Mouse (Mus musculus) embryonic facial prominence, embryonic 15.5 days (tissue): ENCODE data around the gene Celf2. TPM values are rescaled to one million over a fixed set of nuclear protein-coding genes. Genes with fewer than 3 reads are reported as not detected.

Source experiments
- ATAC-seq: fragments of 200-750 bp; cut with Nextera tagmentation; 2 replicates; pipeline ENCODE4 v1.8.0; 2017; ENCODE audit warnings: low read depth, moderate TSS enrichment; ENCODE audit not compliant: insufficient number of reproducible peaks, low FRiP score, low TSS enrichment
- H3K27ac ChIP-seq: fragments of 300-500 bp; sonication (generic); replicated peaks from 2 replicates; pipeline ENCODE4 v1.5.1; 2015; ENCODE audit warnings: mild to moderate bottlenecking, inconsistent platforms
- H3K27me3 ChIP-seq: fragments of 300-500 bp; sonication (generic); 2 replicates; pipeline ENCODE4 v1.6.1; 2015; ENCODE audit warnings: inconsistent platforms
- H3K36me3 ChIP-seq: fragments of 300-500 bp; sonication (generic); 2 replicates; pipeline ENCODE4 v1.6.1; 2015; ENCODE audit warnings: mild to moderate bottlenecking, inconsistent platforms
- H3K4me1 ChIP-seq: fragments of 300-500 bp; sonication (generic); 2 replicates; pipeline ENCODE4 v1.6.1; 2015; ENCODE audit warnings: inconsistent platforms
- H3K4me2 ChIP-seq: fragments of 300-500 bp; sonication (generic); replicated peaks from 2 replicates; pipeline ENCODE4 v1.6.1; 2015; ENCODE audit warnings: mild to moderate bottlenecking, inconsistent platforms
- H3K4me3 ChIP-seq: fragments of 300-500 bp; sonication (generic); replicated peaks from 2 replicates; pipeline ENCODE4 v1.5.1; 2015; ENCODE audit warnings: mild to moderate bottlenecking, inconsistent platforms
- H3K9ac ChIP-seq: fragments of 300-500 bp; sonication (generic); 2 replicates; pipeline ENCODE4 v1.6.1; 2015; ENCODE audit warnings: inconsistent platforms
- H3K9me3 ChIP-seq: fragments of 300-500 bp; sonication (generic); replicated peaks from 2 replicates; pipeline ENCODE4 v1.6.1; 2016; ENCODE audit warnings: inconsistent platforms
- WGBS: fragments of 180-500 bp; shearing (Covaris S2); methylation state at CpG from one replicate; pipeline ENCODE4 v1.1.7; 2015; 5-methylcytosine and 5-hydroxymethylcytosine counted together
- polyA plus RNA-seq: library from polyadenylated mRNA; unstranded; fragments of >200 nt; fragmentation: Nextera tagmentation; extraction: Ambion mirVana; gene quantifications from 2 replicates; pipeline ENCODE4 v1.2.1, GENCODE M21; 2015

Celf2 gene
- polyA plus RNA-seq, 1 experiment from 2014 or later = 59.7 TPM

DNA sequence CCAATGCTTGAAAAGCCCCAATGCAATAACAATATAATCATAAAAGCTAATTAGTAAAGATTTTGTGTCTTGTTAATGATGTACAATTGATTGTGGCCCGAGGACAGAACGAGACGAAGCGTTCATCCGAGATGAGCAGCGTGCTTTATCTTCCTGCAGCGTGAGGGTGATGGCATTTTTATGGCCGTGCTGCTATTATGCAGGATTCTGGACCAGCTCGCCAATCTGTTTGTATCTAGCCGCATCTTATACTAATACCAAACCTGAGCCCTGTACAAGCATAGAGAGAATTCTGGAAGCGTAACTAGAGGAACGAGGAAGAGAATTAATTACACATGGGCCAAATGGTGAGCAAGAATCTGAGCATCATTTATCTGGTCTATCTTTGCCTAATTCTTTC, 576.2 kb downstream of the Celf2 start:
- Histone ChIP-seq H3K27me3 (no peaks in the 10 kb centered on the region), H3K9ac (no peak overlapping the region), H3K36me3 (no peaks in the 10 kb centered on the region), H3K4me3 (no peak overlapping the region), H3K9me3 (no peaks in the 10 kb centered on the region), H3K4me2 (no peak overlapping the region), H3K27ac (no peak overlapping the region), H3K4me1 (no peaks in the 10 kb centered on the region)
- ATAC-seq = no peak
- WGBS = 87% methylated on average over 12 of the region's 12 CpGs

- H3K4me3 ChIP-seq = no peak overlapping the region
- H3K4me2 ChIP-seq = no peak overlapping the region
- H3K27me3 ChIP-seq = no peaks in the 10 kb centered on the region
- no peak overlapping the region for H3K9ac ChIP-seq
- no peak for ATAC-seq
- no peak overlapping the region for H3K27ac ChIP-seq
- no peaks in the 10 kb centered on the region for H3K4me1 ChIP-seq
- no peaks in the 10 kb centered on the region for H3K9me3 ChIP-seq
- 72% methylated on average over 4 of the region's 4 CpGs for WGBS
- no peaks in the 10 kb centered on the region for H3K36me3 ChIP-seq
Observed at GRCm38 (mm10) chr2:6927693-6928360, 581.5 kb downstream of the Celf2 start.

DNA sequence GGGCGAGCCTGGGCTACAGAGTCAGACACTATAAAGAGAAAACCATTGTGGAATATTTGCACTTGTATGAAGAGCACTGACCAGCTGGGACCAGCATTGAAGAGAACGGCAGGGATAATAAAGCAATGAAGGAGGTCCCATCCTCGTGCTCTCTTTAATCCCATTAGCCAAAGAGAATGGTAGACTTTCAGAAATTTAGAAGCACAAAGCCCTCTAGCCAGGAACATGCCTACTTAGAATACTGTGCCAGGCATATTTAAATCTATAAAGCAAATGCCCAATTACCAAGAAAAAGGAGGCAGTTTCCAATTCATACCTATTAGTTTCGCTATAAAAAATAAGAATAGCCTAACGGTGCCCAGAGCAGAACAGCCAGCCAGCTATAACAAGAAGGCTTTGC, 583.9 kb downstream of the Celf2 start:
- ATAC-seq = no peak
- Histone ChIP-seq H3K4me3 (no peak overlapping the region), H3K4me2 (no peak overlapping the region), H3K27me3 (no peaks in the 10 kb centered on the region), H3K9ac (no peak overlapping the region), H3K36me3 (no peaks in the 10 kb centered on the region), H3K9me3 (no peaks in the 10 kb centered on the region), H3K4me1 (no peaks in the 10 kb centered on the region), H3K27ac (no peak overlapping the region)
- WGBS = 79% methylated on average over 5 of the region's 5 CpGs

GRCm38 (mm10) chr2:6923738-6924474, 585.5 kb downstream of the Celf2 start:
- ATAC-seq = no peak
- Histone ChIP-seq H3K27me3 (no peaks in the 10 kb centered on the region), H3K9me3 (no peaks in the 10 kb centered on the region), H3K9ac (no peak overlapping the region), H3K36me3 (no peaks in the 10 kb centered on the region), H3K4me1 (no peaks in the 10 kb centered on the region), H3K27ac (no peak overlapping the region), H3K4me3 (no peak overlapping the region), H3K4me2 (no peak overlapping the region)
- WGBS = 45% methylated on average over 15 of the region's 15 CpGs

DNA sequence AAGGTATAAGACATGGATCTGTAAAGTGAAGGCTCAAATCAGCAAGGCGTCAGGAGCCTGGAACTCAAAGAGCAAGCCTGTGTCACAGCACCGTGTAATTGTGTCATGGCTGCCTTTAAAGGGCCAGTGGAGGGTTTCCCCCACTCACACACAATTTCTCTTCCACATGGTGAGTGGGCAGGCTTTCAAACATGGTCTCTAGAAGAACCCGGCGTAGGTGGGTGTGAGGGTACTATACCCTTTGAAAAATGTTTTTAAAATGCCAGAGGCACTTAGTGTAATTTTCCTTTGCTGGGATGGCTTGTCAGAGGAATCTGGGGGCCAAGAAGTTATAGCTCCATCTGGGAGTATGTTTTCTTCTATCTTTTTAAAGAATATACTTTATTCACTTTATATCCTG, 594.0 kb downstream of the Celf2 start:
- 73% methylated on average over 4 of the region's 4 CpGs for WGBS
- ATAC-seq = no peak
- peaks cover 7% of the 10 kb centered on the region for H3K4me1 ChIP-seq
- H3K9me3 ChIP-seq = no peaks in the 10 kb centered on the region
- H3K27me3 ChIP-seq = no peaks in the 10 kb centered on the region
- H3K36me3 ChIP-seq = no peaks in the 10 kb centered on the region
- H3K9ac ChIP-seq = no peak overlapping the region
- no peak overlapping the region for H3K27ac ChIP-seq
- H3K4me3 ChIP-seq = no peak overlapping the region
- H3K4me2 ChIP-seq = no peak overlapping the region

- H3K36me3 ChIP-seq = no peaks in the 10 kb centered on the region
- no peaks in the 10 kb centered on the region for H3K27me3 ChIP-seq
- peaks cover 7% of the 10 kb centered on the region for H3K4me1 ChIP-seq
- H3K4me3 ChIP-seq = no peak overlapping the region
- no peak overlapping the region for H3K9ac ChIP-seq
- no peak overlapping the region for H3K4me2 ChIP-seq
- H3K9me3 ChIP-seq = no peaks in the 10 kb centered on the region
- ATAC-seq = no peak
- WGBS = 84% methylated on average over 10 of the region's 10 CpGs
- H3K27ac ChIP-seq = no peak overlapping the region
Observed at GRCm38 (mm10) chr2:6913315-6913714, 596.0 kb downstream of the Celf2 start.

- Histone ChIP-seq H3K9me3 (no peaks in the 10 kb centered on the region), H3K4me3 (no peak overlapping the region), H3K9ac (no peak overlapping the region), H3K4me1 (peaks cover 7% of the 10 kb centered on the region), H3K4me2 (no peak overlapping the region), H3K27ac (no peak overlapping the region), H3K27me3 (no peaks in the 10 kb centered on the region), H3K36me3 (no peaks in the 10 kb centered on the region)
- no peak for ATAC-seq
- WGBS = 21% methylated on average over 7 of the region's 7 CpGs
Observed at GRCm38 (mm10) chr2:6911932-6912331, 597.4 kb downstream of the Celf2 start.

DNA sequence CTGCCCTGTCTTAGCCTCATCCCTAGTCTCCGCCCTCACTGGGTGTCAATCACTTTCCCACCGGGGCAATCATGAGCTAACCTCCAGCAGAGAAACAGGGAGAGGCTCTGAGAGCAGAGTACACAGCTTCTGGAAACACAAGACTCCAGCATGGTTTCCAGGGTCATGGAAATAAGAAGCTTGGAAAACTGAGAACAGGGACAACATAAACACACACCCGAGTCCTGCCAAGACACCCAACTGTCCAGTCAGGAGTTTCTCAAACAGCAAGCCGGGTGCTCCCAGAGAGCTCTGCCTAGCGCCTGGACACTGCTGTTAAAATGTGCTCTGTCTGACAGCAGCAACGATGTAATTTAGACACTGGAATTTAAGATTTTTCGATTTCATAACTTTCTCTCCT, 599.4 kb downstream of the Celf2 start:
- peaks cover 7% of the 10 kb centered on the region for H3K4me1 ChIP-seq
- no peak overlapping the region for H3K4me2 ChIP-seq
- no peaks in the 10 kb centered on the region for H3K36me3 ChIP-seq
- no peaks in the 10 kb centered on the region for H3K27me3 ChIP-seq
- no peak for ATAC-seq
- H3K27ac ChIP-seq = no peak overlapping the region
- H3K9me3 ChIP-seq = no peaks in the 10 kb centered on the region
- no peak overlapping the region for H3K9ac ChIP-seq
- no peak overlapping the region for H3K4me3 ChIP-seq
- WGBS = 62% methylated on average over 7 of the region's 7 CpGs

GRCm38 (mm10) chr2:6904411-6904810, 605.0 kb downstream of the Celf2 start:
- WGBS = 65% methylated on average over 3 of the region's 3 CpGs
- no peak for ATAC-seq
- H3K9me3 ChIP-seq = no peaks in the 10 kb centered on the region
- no peaks in the 10 kb centered on the region for H3K4me1 ChIP-seq
- H3K27me3 ChIP-seq = no peaks in the 10 kb centered on the region
- no peak overlapping the region for H3K4me3 ChIP-seq
- H3K4me2 ChIP-seq = no peak overlapping the region
- no peak overlapping the region for H3K27ac ChIP-seq
- no peaks in the 10 kb centered on the region for H3K36me3 ChIP-seq
- H3K9ac ChIP-seq = no peak overlapping the region

DNA sequence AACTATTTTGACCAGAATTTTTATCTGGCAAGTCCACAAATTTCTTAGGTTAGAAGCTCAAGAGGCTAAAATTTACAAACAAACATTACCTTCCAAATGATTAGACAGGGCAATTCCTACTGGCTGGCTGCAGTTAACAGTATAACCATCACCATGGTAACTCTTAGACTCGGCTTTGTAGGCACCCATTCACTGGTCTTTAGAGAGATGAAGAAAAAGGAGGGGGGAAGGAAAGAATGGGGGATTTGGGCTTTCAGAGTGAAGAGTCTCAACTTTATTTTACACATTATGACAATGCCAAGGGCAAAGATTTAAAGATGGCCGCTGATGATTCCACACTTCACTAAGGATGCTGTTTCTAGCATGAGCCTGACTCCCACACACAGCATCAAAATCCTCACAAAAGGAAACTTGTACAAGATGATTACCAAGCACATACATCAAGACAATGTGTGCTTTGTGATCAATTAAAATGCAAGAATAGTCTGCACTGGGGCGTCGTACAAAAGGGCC, 606.1 kb downstream of the Celf2 start:
- WGBS = 55% methylated on average over 4 of the region's 4 CpGs
- Histone ChIP-seq H3K4me2 (no peak overlapping the region), H3K27ac (no peak overlapping the region), H3K4me3 (no peak overlapping the region), H3K9me3 (no peaks in the 10 kb centered on the region), H3K36me3 (no peaks in the 10 kb centered on the region), H3K9ac (no peak overlapping the region), H3K27me3 (no peaks in the 10 kb centered on the region), H3K4me1 (no peaks in the 10 kb centered on the region)
- ATAC-seq = no peak

DNA sequence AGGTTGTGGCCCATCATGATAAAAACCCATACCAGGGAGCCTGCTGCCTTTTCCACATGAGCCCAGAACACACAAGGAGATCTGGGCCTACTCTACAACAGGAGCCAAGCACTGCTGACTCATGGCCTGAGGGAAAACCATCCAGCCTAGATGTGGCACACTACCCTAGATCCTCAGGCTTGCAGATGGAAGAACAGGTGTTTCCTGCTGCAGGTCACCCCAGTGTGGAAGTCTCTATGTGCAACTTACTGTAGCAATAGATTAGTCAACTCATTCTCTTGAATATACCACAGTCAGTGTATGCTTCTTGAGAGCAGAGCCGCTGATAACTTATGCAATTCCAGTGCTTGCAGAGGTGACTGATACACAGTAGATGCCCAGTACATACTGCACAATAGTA, 612.5 kb downstream of the Celf2 start:
- no peaks in the 10 kb centered on the region for H3K36me3 ChIP-seq
- no peak overlapping the region for H3K4me3 ChIP-seq
- no peaks in the 10 kb centered on the region for H3K4me1 ChIP-seq
- no peak for ATAC-seq
- no peaks in the 10 kb centered on the region for H3K9me3 ChIP-seq
- no peaks in the 10 kb centered on the region for H3K27me3 ChIP-seq
- no peak overlapping the region for H3K4me2 ChIP-seq
- no peak overlapping the region for H3K9ac ChIP-seq
- H3K27ac ChIP-seq = no peak overlapping the region
- 93% methylated on average over 1 of the region's 1 CpGs for WGBS

GRCm38 (mm10) chr2:6893597-6893996, 615.8 kb downstream of the Celf2 start:
- no peaks in the 10 kb centered on the region for H3K9me3 ChIP-seq
- no peak overlapping the region for H3K9ac ChIP-seq
- H3K27me3 ChIP-seq = no peaks in the 10 kb centered on the region
- no peak for ATAC-seq
- no peaks in the 10 kb centered on the region for H3K36me3 ChIP-seq
- no peak overlapping the region for H3K4me3 ChIP-seq
- H3K4me2 ChIP-seq = no peak overlapping the region
- H3K27ac ChIP-seq = no peak overlapping the region
- WGBS = 81% methylated on average over 2 of the region's 2 CpGs
- no peaks in the 10 kb centered on the region for H3K4me1 ChIP-seq
